Mouse (Mus musculus): ENCODE data around the gene Gm20379. TPM values are rescaled to one million over a fixed set of nuclear protein-coding genes. Genes with fewer than 3 reads are reported as not detected.

The Gm20379 gene
- total and polyA plus RNA-seq, 3 experiments, result not detected

DNA sequence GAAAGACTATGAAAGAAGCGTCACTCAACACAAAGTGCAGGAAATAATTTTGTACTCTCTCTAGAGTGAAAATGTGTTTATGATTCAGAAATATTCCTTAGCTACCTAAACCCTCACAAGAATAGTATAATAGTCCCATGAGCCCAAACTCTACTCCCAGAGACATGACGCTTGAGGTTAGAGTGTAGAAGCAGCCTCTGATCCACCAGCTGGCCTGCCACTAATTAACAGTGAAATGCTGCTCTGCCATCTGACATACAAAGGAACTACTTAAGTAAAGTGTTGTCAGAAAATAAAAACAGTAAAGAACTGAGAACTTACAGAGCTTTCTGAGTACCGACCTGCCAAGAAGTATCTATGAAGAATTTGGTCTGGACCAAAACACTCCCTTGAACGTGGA is 3.3 kb upstream of the Gm20379 start:
- Histone ChIP-seq H3K9me3 (replicated peaks) (no peaks in the 10 kb centered on the region), H3K4me3 (ENCODE audit: low read depth, low read length) (no peak overlapping the region), H3K4me1 (ENCODE audit: insufficient read depth, low read depth, low read length) (no peaks in the 10 kb centered on the region), H3K27me3 (ENCODE audit: insufficient read depth, low read length) (no peaks in the 10 kb centered on the region), H3K36me3 (replicated peaks) (peaks cover 68% of the 10 kb centered on the region)
- DNase-seq (ENCODE audit: low spot score) (no peak), ATAC-seq (ENCODE audit: extremely low read depth, insufficient number of reproducible peaks, low FRiP score, poor library complexity, severe bottlenecking) (no peak)
- no peak for TF ChIP-seq GATA1 (IDR thresholded peaks at IDR 0.05; ENCODE audit: borderline replicate concordance, low read length)

DNA sequence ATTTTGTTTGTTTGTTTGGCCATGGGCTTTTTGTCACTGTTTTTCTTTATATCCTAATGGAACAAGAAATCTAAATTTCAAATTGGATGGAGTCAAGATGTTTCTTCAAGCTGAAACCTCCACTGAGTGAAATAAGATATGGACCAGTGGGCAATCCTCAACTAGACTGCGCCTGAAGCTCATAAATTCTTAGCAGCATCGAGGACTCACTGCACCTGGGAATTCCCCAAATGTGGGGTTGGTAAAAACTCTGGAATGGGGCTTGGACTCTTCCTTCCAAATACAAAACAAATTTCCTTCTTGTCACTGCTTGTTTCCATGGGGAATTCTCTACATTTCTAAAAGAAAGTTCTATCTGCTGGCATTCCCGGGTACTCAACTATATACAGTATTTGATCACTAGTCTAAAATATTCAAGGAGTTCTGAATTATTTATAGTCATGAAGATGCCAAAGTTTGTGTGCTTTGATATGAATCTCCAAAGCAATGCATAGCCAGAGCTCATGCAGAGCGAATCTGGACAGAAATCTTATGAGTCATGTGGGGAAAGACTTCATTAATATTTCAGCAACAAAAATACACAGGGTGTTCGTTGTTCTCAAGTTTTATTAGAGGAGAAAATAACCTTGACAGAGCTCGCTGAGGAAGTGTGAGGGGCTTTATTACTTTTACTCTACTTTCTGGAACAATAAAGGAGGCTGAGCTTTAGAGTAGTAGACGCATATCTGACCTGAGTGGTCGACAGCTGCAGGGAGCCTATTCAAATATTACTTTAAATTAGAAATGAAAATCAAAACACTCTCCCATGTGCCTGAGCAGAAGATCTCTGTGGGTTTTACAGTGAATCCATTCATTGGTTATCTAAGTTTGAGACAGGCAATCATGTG is 2.5 kb upstream of the Gm20379 start:
- Histone ChIP-seq H3K4me1 (ENCODE audit: insufficient read depth, low read depth, low read length) (no peaks in the 10 kb centered on the region), H3K27me3 (ENCODE audit: insufficient read depth, low read length) (no peaks in the 10 kb centered on the region), H3K9me3 (replicated peaks) (no peaks in the 10 kb centered on the region), H3K4me3 (ENCODE audit: low read depth, low read length) (no peak overlapping the region), H3K36me3 (replicated peaks) (peaks cover 72% of the 10 kb centered on the region)
- DNase-seq (ENCODE audit: low spot score) (no peak), ATAC-seq (ENCODE audit: extremely low read depth, insufficient number of reproducible peaks, low FRiP score, poor library complexity, severe bottlenecking) (no peak)
- TF ChIP-seq TAL1 (conservative IDR thresholded peaks at IDR 0.05; ENCODE audit: low read depth, low read length) (no peak), POLR2AphosphoS5 (IDR thresholded peaks at IDR 0.05; ENCODE audit: insufficient replicate concordance, low read depth, low read length) (no peak), GATA2 (IDR thresholded peaks at IDR 0.05; ENCODE audit: borderline replicate concordance, low read depth, low read length) (no peak), GATA1 (IDR thresholded peaks at IDR 0.05; ENCODE audit: borderline replicate concordance, low read length) (no peak), CTCF (IDR thresholded peaks at IDR 0.05; ENCODE audit: low read depth, low read length) (no peak)

DNA sequence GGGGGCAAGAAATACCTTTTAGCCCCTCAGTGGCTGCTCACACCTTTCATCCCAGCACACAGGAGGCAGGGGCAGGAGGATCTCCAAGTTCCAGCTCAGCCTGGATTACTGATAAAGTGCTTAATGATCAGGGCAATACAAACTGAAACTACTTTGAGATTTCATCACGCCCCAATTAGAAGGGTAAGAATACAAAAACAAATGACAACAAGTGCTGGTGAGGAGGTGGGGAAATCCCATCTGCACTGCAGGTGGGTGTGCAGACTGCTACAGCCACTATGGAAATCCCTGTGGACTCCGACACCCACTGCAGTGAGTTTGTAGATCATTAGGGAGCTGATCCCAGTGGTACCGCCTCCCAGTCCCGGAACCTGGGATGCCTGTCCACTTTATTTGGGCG is 1.5 kb upstream of the Gm20379 start:
- no peaks in the 10 kb centered on the region for H3K9me3 ChIP-seq (replicated peaks)
- DNase-seq (ENCODE audit: low spot score) (no peak), ATAC-seq (ENCODE audit: extremely low read depth, insufficient number of reproducible peaks, low FRiP score, poor library complexity, severe bottlenecking) (no peak)
- H3K36me3 ChIP-seq (replicated peaks), result peaks cover 74% of the 10 kb centered on the region
- H3K4me1 ChIP-seq (ENCODE audit: insufficient read depth, low read depth, low read length), result no peaks in the 10 kb centered on the region
- H3K27me3 ChIP-seq (ENCODE audit: insufficient read depth, low read length), result no peaks in the 10 kb centered on the region
- no peak overlapping the region for H3K4me3 ChIP-seq (ENCODE audit: low read depth, low read length)
- TF ChIP-seq GATA1 (IDR thresholded peaks at IDR 0.05; ENCODE audit: borderline replicate concordance, low read length), result no peak
- TF ChIP-seq GATA2 (IDR thresholded peaks at IDR 0.05; ENCODE audit: borderline replicate concordance, low read depth, low read length), result no peak
- TF ChIP-seq CTCF (IDR thresholded peaks at IDR 0.05; ENCODE audit: low read depth, low read length), result no peak
- no peak for TF ChIP-seq POLR2AphosphoS5 (IDR thresholded peaks at IDR 0.05; ENCODE audit: insufficient replicate concordance, low read depth, low read length)
- no peak for TF ChIP-seq TAL1 (conservative IDR thresholded peaks at IDR 0.05; ENCODE audit: low read depth, low read length)

DNA sequence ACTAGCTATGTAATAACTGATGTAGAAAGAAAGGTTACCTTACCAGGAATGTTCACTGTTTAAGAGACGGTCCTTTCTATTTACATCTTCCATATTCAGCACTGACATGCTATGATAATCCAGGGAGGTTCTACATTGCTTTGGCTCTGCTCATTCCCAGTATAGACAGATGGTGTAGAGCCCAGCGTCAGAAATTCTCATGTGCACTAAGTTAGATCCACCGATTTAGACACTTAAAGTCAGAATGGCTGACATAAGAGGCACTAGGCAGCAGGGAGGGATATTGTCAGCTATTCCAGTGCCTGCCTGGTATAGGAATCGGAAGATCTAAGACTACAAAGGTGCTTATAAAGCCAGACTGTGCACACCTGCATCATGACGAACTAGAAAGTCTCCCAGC is 8.8 kb downstream of the Gm20379 start:
- peaks cover 19% of the 10 kb centered on the region for H3K4me1 ChIP-seq (ENCODE audit: insufficient read depth, low read depth, low read length)
- H3K36me3 ChIP-seq (replicated peaks), result peaks cover 76% of the 10 kb centered on the region

DNA sequence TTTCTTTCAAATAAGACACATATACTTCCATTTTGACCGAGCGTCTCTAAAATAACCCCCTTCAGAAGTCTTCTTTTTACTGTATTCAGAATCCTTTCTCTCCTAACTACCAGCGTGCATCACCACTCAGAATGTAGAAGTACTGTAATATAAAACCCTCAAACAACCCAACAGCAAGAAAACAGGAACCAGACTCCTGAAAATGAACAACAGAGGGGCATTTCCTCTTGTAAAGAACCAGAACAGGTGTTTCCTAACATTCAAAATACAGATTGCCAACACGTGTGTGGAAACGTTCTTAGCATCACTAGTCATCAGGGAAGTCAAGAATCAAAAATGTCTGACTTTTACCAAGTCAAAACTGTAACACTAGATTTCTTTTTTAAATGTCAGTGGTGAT is 15.0 kb downstream of the Gm20379 start:
- Histone ChIP-seq H3K4me1 (ENCODE audit: insufficient read depth, low read depth, low read length) (peaks cover 15% of the 10 kb centered on the region), H3K9me3 (replicated peaks) (no peaks in the 10 kb centered on the region), H3K36me3 (replicated peaks) (peaks cover 71% of the 10 kb centered on the region), H3K4me3 (ENCODE audit: low read depth, low read length) (no peak overlapping the region), H3K27me3 (ENCODE audit: insufficient read depth, low read length) (no peaks in the 10 kb centered on the region)
- no peak for ATAC-seq (ENCODE audit: extremely low read depth, insufficient number of reproducible peaks, low FRiP score, poor library complexity, severe bottlenecking)
- TF ChIP-seq GATA2 (IDR thresholded peaks at IDR 0.05; ENCODE audit: borderline replicate concordance, low read depth, low read length), result no peak
- DNase-seq (ENCODE audit: low spot score), result no peak

More for the DNA sequence above, 8.8 kb downstream of the Gm20379 start:
- TF ChIP-seq GATA1 (IDR thresholded peaks at IDR 0.05; ENCODE audit: borderline replicate concordance, low read length), result no peak
- TF ChIP-seq TAL1 (conservative IDR thresholded peaks at IDR 0.05; ENCODE audit: low read depth, low read length), result no peak
- TF ChIP-seq POLR2AphosphoS5 (IDR thresholded peaks at IDR 0.05; ENCODE audit: insufficient replicate concordance, low read depth, low read length), result no peak
- no peak for TF ChIP-seq GATA2 (IDR thresholded peaks at IDR 0.05; ENCODE audit: borderline replicate concordance, low read depth, low read length)
- TF ChIP-seq CTCF (IDR thresholded peaks at IDR 0.05; ENCODE audit: low read depth, low read length), result no peak
- DNase-seq (ENCODE audit: low spot score) (no peak), ATAC-seq (ENCODE audit: extremely low read depth, insufficient number of reproducible peaks, low FRiP score, poor library complexity, severe bottlenecking) (no peak)
- Histone ChIP-seq H3K4me3 (ENCODE audit: low read depth, low read length) (no peak overlapping the region), H3K27me3 (ENCODE audit: insufficient read depth, low read length) (no peaks in the 10 kb centered on the region), H3K9me3 (replicated peaks) (no peaks in the 10 kb centered on the region)

DNA sequence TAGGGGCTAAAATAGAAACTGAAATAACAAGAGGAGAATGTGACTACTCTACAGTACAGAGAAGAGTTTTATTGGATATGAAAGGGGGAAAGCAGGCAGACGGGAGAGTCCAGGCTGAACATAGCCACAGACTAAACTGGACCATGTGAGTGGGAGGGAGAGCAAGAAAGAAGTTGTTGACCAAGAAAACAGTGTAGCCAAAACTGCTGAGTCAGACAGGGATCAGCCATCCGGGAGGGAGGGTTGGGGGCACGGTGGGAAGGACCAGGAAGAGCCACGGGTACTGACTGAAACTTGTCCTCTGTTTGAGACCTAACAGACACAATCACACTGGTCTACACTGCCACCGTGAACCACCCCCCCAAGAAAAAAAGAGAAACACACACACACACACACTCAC is 20.2 kb downstream of the Gm20379 start:
- Histone ChIP-seq H3K4me1 (ENCODE audit: insufficient read depth, low read depth, low read length) (peaks cover 40% of the 10 kb centered on the region), H3K4me3 (ENCODE audit: low read depth, low read length) (peak overlapping the region; percentile 14; the same call in 1 of the 2 replicates), H3K27me3 (ENCODE audit: insufficient read depth, low read length) (no peaks in the 10 kb centered on the region), H3K36me3 (replicated peaks) (peaks cover 65% of the 10 kb centered on the region), H3K9me3 (replicated peaks) (no peaks in the 10 kb centered on the region)
- no peak for TF ChIP-seq GATA2 (IDR thresholded peaks at IDR 0.05; ENCODE audit: borderline replicate concordance, low read depth, low read length)
- TF ChIP-seq CTCF (IDR thresholded peaks at IDR 0.05; ENCODE audit: low read depth, low read length), result no peak
- no peak for TF ChIP-seq GATA1 (IDR thresholded peaks at IDR 0.05; ENCODE audit: borderline replicate concordance, low read length)
- TF ChIP-seq TAL1 (conservative IDR thresholded peaks at IDR 0.05; ENCODE audit: low read depth, low read length), result no peak
- no peak for TF ChIP-seq POLR2AphosphoS5 (IDR thresholded peaks at IDR 0.05; ENCODE audit: insufficient replicate concordance, low read depth, low read length)
- ATAC-seq (ENCODE audit: extremely low read depth, insufficient number of reproducible peaks, low FRiP score, poor library complexity, severe bottlenecking) (no peak), DNase-seq (ENCODE audit: low spot score) (peak; percentile 12)

Measured in G1E (cell line).